Comparison of ENCODE assay signal across 10 mouse cellular contexts in genomic region chr11:78566775-78567174, GRCm38 (mm10). TPM values are rescaled to one million over a fixed set of nuclear protein-coding genes. Genes with fewer than 3 reads are reported as not detected.
DNase-seq lines count a peak whose midpoint lies in the region; ATAC-seq and TF ChIP-seq lines count a peak whose summit lies in the region.
"Had no signal": no experiment of that assay in that cellular context is flagged by ENCODE, and none has a peak within 500 bp of the region (broad histone marks: within the 10 kb centered on the region; RNA-seq: fewer than 3 reads in every experiment).

No protein-coding gene starts in this region.

- H3K4me3 ChIP-seq in cortical plate, adult 2 months (ENCODE audit: insufficient read depth, low read length), result no peak overlapping the region
- H3K4me3 ChIP-seq in lung, postnatal 0 days (ENCODE audit: low read depth, low read length), result no peak overlapping the region
- H3K4me3 ChIP-seq in midbrain, embryonic 13.5 days (replicated peaks), result no peak overlapping the region
- H3K4me3 ChIP-seq: embryonic facial prominence, embryonic 12.5 days; stomach, embryonic 15.5 days had no signal

- peak; percentile 96 for ATAC-seq in lung, postnatal 0 days
- no peak for ATAC-seq in midbrain, embryonic 13.5 days

- no peaks in the 10 kb centered on the region; the same call in 1 of the 2 replicates for H3K36me3 ChIP-seq in lung, postnatal 0 days (ENCODE audit: insufficient read depth, low read length)
- H3K36me3 ChIP-seq in midbrain, embryonic 13.5 days, result peaks cover 39% of the 10 kb centered on the region

- no peak overlapping the region for H3K4me2 ChIP-seq in lung, postnatal 0 days (replicated peaks; ENCODE audit: low read depth, low read length)
- H3K4me2 ChIP-seq in midbrain, embryonic 13.5 days (replicated peaks), result no peak overlapping the region
- H3K4me2 ChIP-seq: embryonic facial prominence, embryonic 12.5 days; stomach, embryonic 15.5 days had no signal

- TF ChIP-seq CTCF in cortical plate, adult 2 months (IDR thresholded peaks at IDR 0.05; ENCODE audit: extremely low read depth, insufficient read depth, low read length), result no peak
- no peak for TF ChIP-seq CTCF in lung, postnatal 0 days (IDR thresholded peaks at IDR 0.05)

- H3K9me3 ChIP-seq in lung, postnatal 0 days (ENCODE audit: low read length), result no peaks in the 10 kb centered on the region
- H3K9me3 ChIP-seq in midbrain, embryonic 13.5 days, result no peaks in the 10 kb centered on the region
- H3K9me3 ChIP-seq: embryonic facial prominence, embryonic 12.5 days; stomach, embryonic 15.5 days had no signal

- H3K9ac ChIP-seq in lung, postnatal 0 days (replicated peaks; ENCODE audit: low read depth), result no peak overlapping the region
- H3K9ac ChIP-seq in midbrain, embryonic 13.5 days (replicated peaks), result no peak overlapping the region
- H3K9ac ChIP-seq: embryonic facial prominence, embryonic 12.5 days; stomach, embryonic 15.5 days had no signal

- intact Hi-C loops in left cerebral cortex, postnatal 4 days (cut with DNase I), result no loop called here

- peaks cover 5% of the 10 kb centered on the region; the same call in 1 of the 2 replicates for H3K4me1 ChIP-seq in cortical plate, adult 2 months (ENCODE audit: control insufficient read depth, insufficient read depth, low read length)
- H3K4me1 ChIP-seq in lung, postnatal 0 days (ENCODE audit: insufficient read depth, low read depth, low read length), result peaks cover 6% of the 10 kb centered on the region; the same call in 1 of the 2 replicates
- no peaks in the 10 kb centered on the region for H3K4me1 ChIP-seq in midbrain, embryonic 13.5 days (replicated peaks)
- H3K4me1 ChIP-seq: embryonic facial prominence, embryonic 12.5 days; stomach, embryonic 15.5 days had no signal

- H3K27me3 ChIP-seq in lung, postnatal 0 days (replicated peaks; ENCODE audit: insufficient read depth, low read length), result no peaks in the 10 kb centered on the region
- H3K27me3 ChIP-seq in midbrain, embryonic 13.5 days, result no peaks in the 10 kb centered on the region
- H3K27me3 ChIP-seq: embryonic facial prominence, embryonic 12.5 days; stomach, embryonic 15.5 days had no signal

- 24% methylated on average over 6 of the region's 6 CpGs for WGBS in lung, postnatal 0 days
- 91% methylated on average over 6 of the region's 6 CpGs for WGBS in midbrain, embryonic 13.5 days

- H3K27ac ChIP-seq in cortical plate, adult 2 months (ENCODE audit: insufficient read depth, low read length), result peak overlapping the region; percentile 79
- H3K27ac ChIP-seq in lung, postnatal 0 days (ENCODE audit: low read length), result peak overlapping the region; percentile 85
- H3K27ac ChIP-seq in midbrain, embryonic 13.5 days, result no peak overlapping the region
- H3K27ac ChIP-seq: embryonic facial prominence, embryonic 12.5 days; stomach, embryonic 15.5 days had no signal

- peak; percentile 45 to 76 for DNase-seq in adrenal gland, adult (ENCODE audit: inconsistent age in 2 of 2, low spot score in 1 of 2)
- no peak for DNase-seq in adrenal gland, postnatal 10 days
- peak; percentile 74 for DNase-seq in kidney, adult 9 months
- peak; percentile 95 for DNase-seq in lung, postnatal 0 days (ENCODE audit: low spot score)
- no peak for DNase-seq in left cerebral cortex, postnatal 4 days
- DNase-seq in urinary bladder, postnatal 4 days (ENCODE audit: low spot score in 2 of 2), result no peak

- TF ChIP-seq EP300 in lung, postnatal 0 days (IDR thresholded peaks at IDR 0.05), result peak; percentile 100

- TF ChIP-seq POLR2A in cortical plate, adult 2 months (IDR thresholded peaks at IDR 0.05; ENCODE audit: extremely low read depth, insufficient read depth, low read length), result no peak

RNA-seq across cellular contexts. Expression of gene Tmem97, which starts 16.2 kb away (rescaled TPM):
- total RNA-seq in adrenal gland, postnatal 10 days (2021), result 10 to 100 TPM; 39.1 to 40.9 TPM
- 17.8 and 20.8 TPM in 2 replicates for polyA plus RNA-seq in cortical plate, adult 2 months (2012; rRNA removed)
- polyA plus RNA-seq in lung, postnatal 0 days (2015; fragmentation: Nextera tagmentation; extraction: Ambion mirVana), result 36.0 and 46.0 TPM in 2 replicates
- 10 to 100 TPM; 26.5 to 31.1 TPM for total RNA-seq in left cerebral cortex, postnatal 4 days (2021)
- 28.7 and 33.5 TPM in 2 replicates for polyA plus RNA-seq in midbrain, embryonic 13.5 days (2015; fragmentation: Nextera tagmentation; extraction: Ambion mirVana)

RNA-seq across cellular contexts. Expression of gene Ift20, which starts 30.6 kb away (rescaled TPM):
- total RNA-seq in adrenal gland, postnatal 10 days (2021), result 10 to 100 TPM; 69.1 to 71.5 TPM
- 100 and 101 TPM in 2 replicates for polyA plus RNA-seq in cortical plate, adult 2 months (2012; rRNA removed)
- 216 and 222 TPM in 2 replicates for polyA plus RNA-seq in lung, postnatal 0 days (2015; fragmentation: Nextera tagmentation; extraction: Ambion mirVana)
- 10 to 100 TPM; 54.6 to 59.7 TPM for total RNA-seq in left cerebral cortex, postnatal 4 days (2021)
- polyA plus RNA-seq in midbrain, embryonic 13.5 days (2015; fragmentation: Nextera tagmentation; extraction: Ambion mirVana), result 124 and 126 TPM in 2 replicates

RNA-seq across cellular contexts. Expression of gene Tnfaip1, which starts 30.6 kb away (rescaled TPM):
- total RNA-seq in adrenal gland, postnatal 10 days (2021), result 10 to 100 TPM; 52.2 to 55.1 TPM
- polyA plus RNA-seq in cortical plate, adult 2 months (2012; rRNA removed), result 38.2 and 38.9 TPM in 2 replicates
- 93.3 and 96.6 TPM in 2 replicates for polyA plus RNA-seq in lung, postnatal 0 days (2015; fragmentation: Nextera tagmentation; extraction: Ambion mirVana)
- 10 to 100 TPM; 54.5 to 59.7 TPM for total RNA-seq in left cerebral cortex, postnatal 4 days (2021)
- polyA plus RNA-seq in midbrain, embryonic 13.5 days (2015; fragmentation: Nextera tagmentation; extraction: Ambion mirVana), result 55.0 and 58.8 TPM in 2 replicates

RNA-seq across cellular contexts. Expression of gene Poldip2, which starts 54.8 kb away (rescaled TPM):
- total RNA-seq in adrenal gland, postnatal 10 days (2021), result 100 to 1,000 TPM; 188 to 199 TPM
- polyA plus RNA-seq in cortical plate, adult 2 months (2012; rRNA removed), result 113 and 127 TPM in 2 replicates
- 105 and 111 TPM in 2 replicates for polyA plus RNA-seq in lung, postnatal 0 days (2015; fragmentation: Nextera tagmentation; extraction: Ambion mirVana)
- 100 to 1,000 TPM; 113 to 118 TPM for total RNA-seq in left cerebral cortex, postnatal 4 days (2021)
- 176 and 178 TPM in 2 replicates for polyA plus RNA-seq in midbrain, embryonic 13.5 days (2015; fragmentation: Nextera tagmentation; extraction: Ambion mirVana)

RNA-seq across cellular contexts. Expression of gene Tmem199, which starts 54.8 kb away (rescaled TPM):
- total RNA-seq in adrenal gland, postnatal 10 days (2021), result 10 to 100 TPM; 21.3 to 25.1 TPM
- polyA plus RNA-seq in cortical plate, adult 2 months (2012; rRNA removed), result 57.8 and 62.4 TPM in 2 replicates
- 32.3 and 32.4 TPM in 2 replicates for polyA plus RNA-seq in lung, postnatal 0 days (2015; fragmentation: Nextera tagmentation; extraction: Ambion mirVana)
- total RNA-seq in left cerebral cortex, postnatal 4 days (2021), result 10 to 100 TPM; 35.6 to 35.7 TPM
- polyA plus RNA-seq in midbrain, embryonic 13.5 days (2015; fragmentation: Nextera tagmentation; extraction: Ambion mirVana), result 95.9 and 97.6 TPM in 2 replicates

Comparison
In these comparisons a context has a peak if more than half of its experiments do, and no peak if none do; other contexts are left out.
1. DNase-seq: peak in adrenal gland, adult (2 of 2), kidney, adult 9 months (single experiment) and lung, postnatal 0 days (single experiment); none in adrenal gland, postnatal 10 days (single experiment), left cerebral cortex, postnatal 4 days (single experiment) and urinary bladder, postnatal 4 days (0 of 2).